Mouse (Mus musculus): ENCODE data around the gene Rnf187. TPM values are rescaled to one million over a fixed set of nuclear protein-coding genes. Genes with fewer than 3 reads are reported as not detected.

Rnf187 gene
- polyA plus RNA-seq, 1 experiment = 135 TPM

GRCm38 (mm10) chr11:58979661-58980060, 40.9 kb upstream of the Rnf187 start:
- peak overlapping the region; percentile 48 for H3K27ac ChIP-seq (ENCODE audit: control insufficient read depth, insufficient read depth, low read depth, low read length, poor library complexity)
- peaks cover 11% of the 10 kb centered on the region for H3K4me1 ChIP-seq (ENCODE audit: control insufficient read depth, insufficient read depth, low read length)

GRCm38 (mm10) chr11:58979183-58979582, 40.5 kb upstream of the Rnf187 start:
- Histone ChIP-seq H3K27ac (ENCODE audit: control insufficient read depth, insufficient read depth, low read depth, low read length, poor library complexity) (peak overlapping the region; percentile 48), H3K4me1 (ENCODE audit: control insufficient read depth, insufficient read depth, low read length) (peaks cover 11% of the 10 kb centered on the region), H3K4me3 (replicated peaks; ENCODE audit: control insufficient read depth, low read depth, low read length) (peak overlapping the region; percentile 89)
- TF ChIP-seq CTCF (IDR thresholded peaks at IDR 0.05; ENCODE audit: control insufficient read depth, insufficient read depth, low read length) = no peak
- TF ChIP-seq POLR2A (IDR thresholded peaks at IDR 0.05; ENCODE audit: borderline replicate concordance, control insufficient read depth, low read depth, low read length) = no peak
- WGBS = 22% methylated on average over 3 of the region's 3 CpGs

More at GRCm38 (mm10) chr11:58979661-58980060, 40.9 kb upstream of the Rnf187 start:
- 36% methylated on average over 7 of the region's 7 CpGs for WGBS
- no peak for TF ChIP-seq POLR2A (IDR thresholded peaks at IDR 0.05; ENCODE audit: borderline replicate concordance, control insufficient read depth, low read depth, low read length)
- no peak for TF ChIP-seq CTCF (IDR thresholded peaks at IDR 0.05; ENCODE audit: control insufficient read depth, insufficient read depth, low read length)
- peak overlapping the region; percentile 68 for H3K4me3 ChIP-seq (replicated peaks; ENCODE audit: control insufficient read depth, low read depth, low read length)

- Histone ChIP-seq H3K4me1 (ENCODE audit: control insufficient read depth, insufficient read depth, low read length) (peaks cover 11% of the 10 kb centered on the region), H3K4me3 (replicated peaks; ENCODE audit: control insufficient read depth, low read depth, low read length) (peak overlapping the region; percentile 89), H3K27ac (ENCODE audit: control insufficient read depth, insufficient read depth, low read depth, low read length, poor library complexity) (peak overlapping the region; percentile 95)
- TF ChIP-seq CTCF (IDR thresholded peaks at IDR 0.05; ENCODE audit: control insufficient read depth, insufficient read depth, low read length) (no peak), POLR2A (IDR thresholded peaks at IDR 0.05; ENCODE audit: borderline replicate concordance, control insufficient read depth, low read depth, low read length) (no peak)
- WGBS = under 1% methylated on average over 5 of the region's 5 CpGs
Measured at GRCm38 (mm10) chr11:58978706-58979030, 40.0 kb upstream of the Rnf187 start.

GRCm38 (mm10) chr11:58978027-58978705, 39.5 kb upstream of the Rnf187 start, which contains the start of gene Trim11:
TSS of gene Trim11 (plus strand) at chr11:58978093.
- Histone ChIP-seq H3K4me3 (replicated peaks; ENCODE audit: control insufficient read depth, low read depth, low read length) (peak within 1 kb of the TSS; percentile 89), H3K4me1 (ENCODE audit: control insufficient read depth, insufficient read depth, low read length) (peaks cover 11% of the 10 kb centered on the region), H3K27ac (ENCODE audit: control insufficient read depth, insufficient read depth, low read depth, low read length, poor library complexity) (peak within 1 kb of the TSS; percentile 95)
- under 1% methylated on average over 64 of the region's 64 CpGs for WGBS
- TF ChIP-seq POLR2A (IDR thresholded peaks at IDR 0.05; ENCODE audit: borderline replicate concordance, control insufficient read depth, low read depth, low read length) (peak; percentile 84; the same call in 1 of the 2 replicates), CTCF (IDR thresholded peaks at IDR 0.05; ENCODE audit: control insufficient read depth, insufficient read depth, low read length) (no peak)

GRCm38 (mm10) chr11:58977607-58978026, 38.9 kb upstream of the Rnf187 start:
- H3K4me1 ChIP-seq (ENCODE audit: control insufficient read depth, insufficient read depth, low read length) = peaks cover 11% of the 10 kb centered on the region
- peak overlapping the region; percentile 95 for H3K27ac ChIP-seq (ENCODE audit: control insufficient read depth, insufficient read depth, low read depth, low read length, poor library complexity)
- TF ChIP-seq POLR2A (IDR thresholded peaks at IDR 0.05; ENCODE audit: borderline replicate concordance, control insufficient read depth, low read depth, low read length) (no peak), CTCF (IDR thresholded peaks at IDR 0.05; ENCODE audit: control insufficient read depth, insufficient read depth, low read length) (no peak)
- WGBS = under 1% methylated on average over 21 of the region's 21 CpGs
- H3K4me3 ChIP-seq (replicated peaks; ENCODE audit: control insufficient read depth, low read depth, low read length) = peak overlapping the region; percentile 89

GRCm38 (mm10) chr11:58977150-58977549, 38.4 kb upstream of the Rnf187 start:
- under 1% methylated on average over 29 of the region's 29 CpGs for WGBS
- H3K27ac ChIP-seq (ENCODE audit: control insufficient read depth, insufficient read depth, low read depth, low read length, poor library complexity) = peak overlapping the region; percentile 95
- H3K4me3 ChIP-seq (replicated peaks; ENCODE audit: control insufficient read depth, low read depth, low read length) = peak overlapping the region; percentile 89
- TF ChIP-seq POLR2A (IDR thresholded peaks at IDR 0.05; ENCODE audit: borderline replicate concordance, control insufficient read depth, low read depth, low read length) (peak; percentile 50; the same call in 1 of the 2 replicates), CTCF (IDR thresholded peaks at IDR 0.05; ENCODE audit: control insufficient read depth, insufficient read depth, low read length) (no peak)
- H3K4me1 ChIP-seq (ENCODE audit: control insufficient read depth, insufficient read depth, low read length) = peaks cover 9% of the 10 kb centered on the region

- no peak for TF ChIP-seq CTCF (IDR thresholded peaks at IDR 0.05; ENCODE audit: control insufficient read depth, insufficient read depth, low read length)
- WGBS = 85% methylated on average over 3 of the region's 3 CpGs
- Histone ChIP-seq H3K4me3 (replicated peaks; ENCODE audit: control insufficient read depth, low read depth, low read length) (no peak overlapping the region), H3K4me1 (ENCODE audit: control insufficient read depth, insufficient read depth, low read length) (no peaks in the 10 kb centered on the region; the same call in 1 of the 2 replicates), H3K27ac (ENCODE audit: control insufficient read depth, insufficient read depth, low read depth, low read length, poor library complexity) (no peak overlapping the region)
Measured at GRCm38 (mm10) chr11:58974414-58974813, 35.7 kb upstream of the Rnf187 start.

- Histone ChIP-seq H3K4me1 (ENCODE audit: control insufficient read depth, insufficient read depth, low read length) (no peaks in the 10 kb centered on the region; the same call in 1 of the 2 replicates), H3K27ac (ENCODE audit: control insufficient read depth, insufficient read depth, low read depth, low read length, poor library complexity) (no peak overlapping the region)
- WGBS = 87% methylated on average over 3 of the region's 3 CpGs
Measured at GRCm38 (mm10) chr11:58971796-58972195, 33.1 kb upstream of the Rnf187 start.

More at GRCm38 (mm10) chr11:58971796-58972195, 33.1 kb upstream of the Rnf187 start:
- no peak overlapping the region for H3K4me3 ChIP-seq (replicated peaks; ENCODE audit: control insufficient read depth, low read depth, low read length)
- no peak for TF ChIP-seq CTCF (IDR thresholded peaks at IDR 0.05; ENCODE audit: control insufficient read depth, insufficient read depth, low read length)
- TF ChIP-seq POLR2A (IDR thresholded peaks at IDR 0.05; ENCODE audit: borderline replicate concordance, control insufficient read depth, low read depth, low read length) = no peak

All from bone marrow, adult 2 months (tissue).